Mouse (Mus musculus): ENCODE data around the gene Polr2b.

- no peak for TF ChIP-seq POLR2A (IDR thresholded peaks at IDR 0.05; ENCODE audit: control insufficient read depth, low read depth, low read length)
- no peak for TF ChIP-seq CTCF (IDR thresholded peaks at IDR 0.05; ENCODE audit: control insufficient read depth, insufficient read depth, insufficient replicate concordance, low read depth, low read length)
Measured at GRCm38 (mm10) chr5:77384724-77385123, 74.8 kb downstream of the Polr2b start.
